Mouse (Mus musculus): ENCODE data around the gene Tpcn1.

Gene Tpcn1

DNA sequence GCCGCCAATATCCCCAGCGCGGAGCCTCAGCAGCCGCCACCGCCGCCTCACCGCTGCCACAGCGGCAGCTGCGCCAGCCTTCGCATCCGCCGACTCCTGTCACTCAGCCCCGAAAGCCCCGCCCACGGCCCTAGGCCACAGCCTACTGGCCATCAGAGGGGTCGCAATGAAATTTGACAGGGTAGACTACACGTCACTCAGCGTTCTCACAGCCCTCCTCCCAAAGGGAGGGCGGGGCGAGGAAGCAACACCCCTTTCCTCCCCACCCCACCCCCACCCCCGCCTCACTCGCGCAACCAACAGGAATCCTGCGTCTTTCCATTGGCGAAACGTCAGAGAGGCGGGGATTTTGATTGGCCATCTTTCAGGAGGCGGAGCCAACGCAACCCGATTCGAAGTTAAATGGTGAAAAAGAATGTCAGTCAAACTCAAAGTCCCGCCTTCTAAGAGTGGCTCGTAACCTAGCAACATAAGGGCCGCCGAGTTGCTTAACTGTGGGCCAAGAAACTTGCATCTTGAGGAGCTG lies at the start of gene Tpcn1, which contains the start of gene Iqcd:
TSS of gene Tpcn1 (minus strand) at position 105 of the 526 bp plus-strand sequence.
TSS of gene Iqcd (plus strand) at position 448 of the 526 bp plus-strand sequence.
- peak; percentile 98 for DNase-seq (ENCODE audit: low spot score)

DNA sequence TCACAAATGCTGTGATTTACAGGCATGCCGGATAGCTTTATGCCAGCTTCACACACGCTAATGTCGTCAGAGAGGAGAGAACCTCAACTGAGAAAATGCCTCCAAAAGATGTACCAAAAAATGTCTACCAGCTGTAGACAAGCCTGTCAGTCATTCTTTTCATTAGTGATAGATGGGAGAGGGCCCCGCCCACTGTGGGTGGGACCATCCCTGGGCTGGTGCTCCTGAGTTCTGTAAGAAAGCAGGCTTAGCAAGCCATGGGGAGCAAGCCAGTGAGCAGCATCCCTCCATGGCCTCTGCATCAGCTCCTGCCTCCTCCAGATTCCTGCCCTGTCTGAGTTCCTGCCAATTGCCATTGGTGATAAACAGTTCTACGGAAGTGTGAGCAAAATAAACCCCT lies 47.2 kb upstream of the Tpcn1 start:
- DNase-seq (ENCODE audit: low spot score) = no peak

DNA sequence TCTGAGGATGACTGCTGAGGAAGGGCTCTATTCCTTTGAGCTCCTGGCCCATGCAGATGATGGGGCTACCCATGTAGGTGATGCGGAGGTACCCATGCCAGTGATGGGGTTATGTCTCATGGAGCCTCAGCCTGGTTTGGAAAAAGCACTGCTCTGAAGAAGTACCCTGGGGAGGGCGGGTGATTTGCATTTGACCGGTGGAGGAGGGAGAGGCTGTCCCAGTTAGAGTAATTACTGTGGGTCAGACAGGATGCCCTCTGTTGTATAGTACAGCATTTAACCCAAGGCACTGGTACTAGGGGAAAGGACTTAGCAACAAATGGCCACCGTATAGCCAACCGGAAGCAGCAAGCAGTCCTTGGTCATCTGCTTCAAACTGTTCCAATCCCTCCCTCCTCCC lies 46.4 kb upstream of the Tpcn1 start:
- DNase-seq (ENCODE audit: low spot score) = no peak

DNA sequence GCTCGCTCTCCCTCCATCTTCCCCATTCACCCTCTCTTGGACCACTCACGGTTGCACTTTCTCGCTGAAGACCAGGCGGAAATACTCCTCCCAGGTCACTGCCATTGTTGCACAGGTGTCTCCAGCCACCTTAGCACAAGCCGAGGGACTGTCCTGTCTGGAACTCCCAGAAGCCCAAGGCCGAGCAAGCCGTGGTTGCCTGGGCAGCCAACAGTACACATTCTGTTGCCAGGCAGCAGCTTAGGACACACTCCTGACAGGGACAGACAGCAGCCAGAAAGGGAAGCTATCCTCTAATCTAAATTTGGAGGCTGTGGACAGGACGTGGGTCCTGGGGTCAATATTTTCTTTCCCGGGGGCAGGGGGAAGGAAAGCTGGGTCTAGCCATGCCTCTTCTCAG lies 45.7 kb upstream of the Tpcn1 start, which contains the start of gene Cfap73:
TSS of gene Cfap73 (minus strand) at position 105 of the 400 bp plus-strand sequence.
- no peak for DNase-seq (ENCODE audit: low spot score)

DNA sequence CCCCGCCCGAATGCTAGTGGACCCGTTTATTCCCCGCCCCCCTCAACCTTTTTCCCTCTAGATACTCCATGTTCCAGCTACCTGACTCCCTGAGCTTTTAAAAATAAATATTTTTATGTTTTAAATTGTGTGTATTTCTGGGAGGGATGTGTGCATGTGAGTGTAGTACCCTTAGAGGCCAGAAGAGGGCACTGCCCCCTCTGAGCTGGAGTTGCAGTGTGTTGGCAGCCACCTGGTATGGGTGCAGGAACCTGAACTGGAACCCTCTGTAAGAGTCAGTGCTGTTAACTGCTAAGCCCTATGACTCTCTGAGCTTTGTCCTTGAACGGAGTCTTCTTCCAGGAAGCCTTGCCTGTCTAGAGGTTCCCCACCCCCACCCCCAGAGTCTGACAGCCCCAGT lies 43.4 kb upstream of the Tpcn1 start:
- DNase-seq (ENCODE audit: low spot score) = no peak

DNA sequence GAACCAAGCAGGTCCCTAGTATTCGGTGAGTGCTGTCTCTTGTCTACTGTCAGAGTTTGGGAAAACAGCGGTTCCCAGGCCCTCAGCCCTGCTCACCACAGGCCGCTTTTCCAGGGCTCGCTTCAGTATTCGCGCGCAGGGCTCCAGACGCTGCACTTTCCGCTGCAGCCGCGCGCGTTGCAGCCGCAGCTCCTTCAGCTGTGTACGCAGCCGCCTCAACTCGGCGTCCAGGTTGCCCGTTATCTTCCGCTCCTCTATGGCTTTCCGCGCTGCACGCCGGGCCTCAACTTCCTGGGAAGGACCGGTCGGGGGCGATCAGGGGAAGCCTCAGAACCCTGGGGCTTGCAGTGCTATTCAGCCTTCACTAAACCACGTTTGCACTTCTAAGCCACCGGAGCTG lies 42.7 kb upstream of the Tpcn1 start:
- DNase-seq (ENCODE audit: low spot score) = no peak

DNA sequence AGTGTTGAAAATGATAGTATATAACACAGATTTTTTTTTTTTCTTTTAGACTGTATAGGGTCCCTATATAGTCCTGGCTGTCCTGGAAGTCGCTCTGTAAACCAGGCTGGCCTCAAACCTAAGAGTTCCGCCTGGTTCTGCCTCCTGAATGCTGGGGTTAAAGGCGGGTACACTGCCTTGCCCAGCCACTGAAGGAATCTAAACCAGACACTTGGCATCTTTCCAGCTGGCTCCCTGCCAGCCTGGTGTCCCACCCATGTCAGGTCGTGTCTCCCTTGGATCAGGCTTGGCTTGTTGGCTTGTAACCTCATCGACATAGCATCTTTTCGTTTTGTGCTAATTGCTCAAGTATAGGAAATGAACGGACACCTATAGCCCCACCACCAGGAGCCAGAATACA lies 40.2 kb upstream of the Tpcn1 start:
- no peak for DNase-seq (ENCODE audit: low spot score)

DNA sequence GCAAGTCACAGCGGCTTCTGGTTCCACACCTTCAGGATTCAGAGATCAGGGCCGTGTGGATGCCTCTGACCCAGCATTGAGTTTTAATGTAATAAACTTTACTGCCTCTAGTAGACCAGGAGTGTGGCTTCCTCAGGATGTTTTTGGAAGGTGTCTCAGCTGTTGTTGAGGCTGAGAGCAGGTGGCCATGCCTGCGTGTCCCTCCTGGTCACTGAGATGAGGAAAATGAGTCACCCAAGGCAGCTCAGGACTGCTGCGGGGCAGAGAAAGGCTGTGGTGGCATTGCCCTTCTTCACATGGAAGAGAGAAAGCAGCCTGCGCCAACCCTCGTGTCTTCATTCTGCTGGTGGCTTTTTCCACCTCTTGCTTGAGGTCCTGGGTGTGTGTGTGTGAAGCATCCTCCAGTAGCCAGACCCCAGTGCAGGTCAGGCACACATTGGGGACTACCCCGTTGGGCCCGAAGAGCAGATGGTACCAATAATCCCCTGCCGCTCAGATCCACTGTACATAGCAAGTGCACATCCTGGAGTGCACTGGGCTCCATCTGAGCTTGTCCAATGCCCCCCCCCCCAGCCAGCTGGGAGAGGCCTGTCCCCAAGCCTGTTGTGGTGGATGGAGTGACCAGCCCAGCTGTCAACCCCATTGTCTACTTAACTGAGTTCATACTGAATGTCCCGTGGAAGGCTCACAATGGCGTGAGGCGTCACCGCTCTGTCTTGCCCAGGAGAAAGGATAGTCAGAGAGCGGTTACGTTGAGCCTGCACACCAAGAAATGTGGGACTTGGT lies 39.2 kb upstream of the Tpcn1 start:
- no peak for DNase-seq (ENCODE audit: low spot score)

DNA sequence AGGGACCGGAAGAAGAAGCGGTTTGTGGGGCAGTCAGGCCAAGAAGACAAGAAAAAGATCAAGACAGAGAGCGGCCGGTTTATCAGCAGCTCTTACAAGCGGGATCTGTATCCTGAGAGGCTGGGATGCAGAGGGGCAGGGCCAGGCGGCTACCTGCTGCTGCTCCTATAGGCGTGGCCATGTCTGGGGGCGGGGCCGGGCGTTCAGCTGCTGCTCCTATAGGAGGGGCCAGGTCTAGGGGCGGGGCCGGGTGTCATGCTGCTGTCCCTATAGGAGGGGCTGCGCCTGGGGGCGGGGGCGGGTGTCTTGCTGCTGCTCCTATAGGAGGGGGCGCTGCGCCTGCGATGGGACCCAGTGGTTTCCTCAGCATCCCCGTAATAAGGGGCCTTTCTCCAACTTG lies 37.9 kb upstream of the Tpcn1 start:
- no peak for DNase-seq (ENCODE audit: low spot score)

DNA sequence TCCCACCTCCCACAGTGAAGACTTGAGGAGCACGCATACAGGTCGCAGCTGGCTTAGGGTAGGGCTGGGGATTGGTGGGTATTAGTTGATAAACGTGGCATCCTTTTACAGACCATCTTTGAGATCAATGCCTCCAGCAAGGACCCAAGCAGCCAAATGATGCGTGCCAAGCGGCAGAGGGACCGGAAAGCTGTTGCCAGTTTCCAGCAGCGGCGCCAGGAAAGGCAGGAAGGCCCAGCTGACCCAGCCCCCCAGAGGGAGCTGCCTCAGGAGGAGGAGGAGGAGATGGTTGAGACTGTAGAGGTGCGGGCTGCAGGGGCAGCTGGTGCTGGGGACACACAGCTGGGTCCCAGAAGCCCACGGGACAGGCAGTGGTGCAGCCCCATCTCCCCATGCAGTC lies 36.0 kb upstream of the Tpcn1 start:
- DNase-seq (ENCODE audit: low spot score) = no peak

DNA sequence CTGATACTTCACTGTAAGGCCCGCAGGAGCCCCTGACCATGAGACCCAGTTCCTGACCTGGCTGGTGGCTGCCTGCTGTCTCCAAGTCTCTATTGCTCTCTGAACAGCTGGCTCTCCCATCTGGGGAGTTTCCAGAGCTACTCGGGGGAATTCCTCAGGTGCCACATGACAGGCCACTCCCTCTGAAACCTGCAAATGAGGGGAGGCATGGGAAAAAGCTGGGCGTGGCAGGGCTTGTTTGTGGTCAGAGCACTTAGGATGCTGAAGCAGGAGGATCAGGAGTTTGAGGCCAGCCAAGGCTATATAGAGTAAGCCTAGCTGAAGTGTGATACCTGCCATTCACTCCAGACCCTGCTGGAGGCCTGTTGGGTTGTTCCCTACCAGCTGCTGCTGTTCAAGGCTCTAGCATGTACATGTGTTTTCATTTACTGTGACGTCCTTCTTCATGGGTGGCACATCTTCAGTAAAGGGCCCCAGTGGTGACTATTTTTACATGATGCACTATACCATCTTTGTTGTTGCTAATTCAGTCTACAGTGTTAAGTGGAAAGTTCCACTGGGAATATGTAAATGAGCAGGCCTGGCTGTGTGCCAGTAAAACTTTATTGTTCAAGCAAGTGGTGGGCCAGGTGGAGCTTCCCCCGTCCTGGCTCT lies 33.9 kb upstream of the Tpcn1 start:
- DNase-seq (ENCODE audit: low spot score) = no peak

DNA sequence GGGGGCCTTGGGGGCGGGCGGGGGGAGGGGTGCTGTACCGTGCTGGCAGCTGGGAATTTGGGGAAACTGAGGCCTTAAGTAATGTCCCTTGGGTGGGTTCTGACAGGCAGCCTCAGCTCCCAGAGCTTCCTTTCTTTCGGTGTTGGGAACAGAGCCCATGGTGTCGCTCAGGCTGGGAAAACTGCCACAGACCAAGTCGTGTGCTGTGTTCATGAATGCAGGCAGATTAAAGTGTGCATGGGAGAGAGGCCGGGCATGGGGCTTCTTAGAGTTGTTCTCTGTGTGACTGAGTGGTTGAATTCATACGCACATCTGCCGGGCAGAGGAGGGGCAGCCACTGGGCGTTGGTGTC lies 33.3 kb upstream of the Tpcn1 start:
- DNase-seq (ENCODE audit: low spot score) = no peak

DNA sequence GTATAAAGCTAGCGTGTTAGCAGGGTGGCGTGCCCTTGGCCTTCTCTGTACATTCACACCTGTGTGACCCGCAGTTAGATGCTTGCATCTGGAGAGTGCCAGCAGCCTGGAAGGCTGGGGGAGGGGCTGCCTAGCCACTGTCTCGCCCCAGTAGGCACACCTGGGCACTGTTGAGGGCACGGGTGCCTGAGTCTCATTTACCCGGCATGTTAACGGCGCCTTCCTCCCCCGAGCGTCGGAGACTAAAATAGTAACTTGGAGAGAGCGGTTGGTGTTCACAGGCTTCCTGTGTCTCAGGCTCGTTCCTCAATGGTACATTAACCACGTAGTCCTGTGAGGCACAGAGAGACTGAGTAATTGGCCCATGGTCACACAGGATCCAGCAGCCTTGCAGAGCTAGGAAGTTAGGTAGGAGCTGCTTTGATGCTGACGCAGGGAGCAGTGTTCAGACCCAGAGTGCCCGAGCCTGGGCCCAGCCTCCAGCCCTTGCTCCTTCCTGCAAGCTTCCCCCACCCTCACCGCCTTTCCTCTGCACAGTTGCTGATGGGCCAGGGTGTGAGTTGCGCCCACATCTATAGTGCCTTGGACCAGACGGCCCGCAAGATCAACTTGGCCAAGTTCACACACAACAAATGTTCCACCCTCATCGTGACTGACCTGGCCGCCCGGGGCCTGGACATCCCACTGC lies 32.7 kb upstream of the Tpcn1 start:
- DNase-seq (ENCODE audit: low spot score) = peak; percentile 52

DNA sequence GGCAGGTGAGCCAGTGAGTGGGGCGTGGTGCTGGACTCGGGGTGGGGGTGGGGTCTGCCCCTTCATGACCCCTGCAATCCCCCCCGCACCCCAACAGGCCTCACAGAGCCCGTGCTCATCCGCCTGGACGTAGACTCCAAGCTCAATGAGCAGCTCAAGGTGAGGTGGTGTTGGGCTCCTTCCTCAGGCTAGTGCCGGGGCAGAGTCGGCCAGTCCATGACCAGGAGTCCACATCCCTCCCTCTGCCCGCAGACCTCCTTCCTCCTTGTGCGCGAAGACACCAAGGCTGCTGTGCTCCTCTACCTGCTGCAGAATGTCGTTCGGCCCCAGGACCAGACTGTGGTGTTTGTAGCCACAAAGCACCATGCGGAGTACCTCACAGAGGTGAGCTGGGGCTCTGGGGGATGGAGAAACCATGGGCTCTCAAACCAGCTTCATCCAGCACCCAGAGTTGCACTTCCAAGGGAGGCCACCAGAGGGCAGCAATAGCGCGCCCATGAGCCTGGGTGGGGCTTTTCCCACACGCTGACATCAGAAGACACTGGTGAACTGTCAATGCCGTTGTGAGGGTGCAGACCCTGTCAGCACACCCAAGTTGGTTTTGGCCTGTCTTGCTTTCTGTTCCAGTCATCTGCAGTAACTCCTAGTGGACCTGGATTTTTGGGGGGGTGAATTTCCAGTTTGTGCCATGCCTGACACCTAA lies 32.1 kb upstream of the Tpcn1 start:
- peak; percentile 81 for DNase-seq (ENCODE audit: low spot score)

DNA sequence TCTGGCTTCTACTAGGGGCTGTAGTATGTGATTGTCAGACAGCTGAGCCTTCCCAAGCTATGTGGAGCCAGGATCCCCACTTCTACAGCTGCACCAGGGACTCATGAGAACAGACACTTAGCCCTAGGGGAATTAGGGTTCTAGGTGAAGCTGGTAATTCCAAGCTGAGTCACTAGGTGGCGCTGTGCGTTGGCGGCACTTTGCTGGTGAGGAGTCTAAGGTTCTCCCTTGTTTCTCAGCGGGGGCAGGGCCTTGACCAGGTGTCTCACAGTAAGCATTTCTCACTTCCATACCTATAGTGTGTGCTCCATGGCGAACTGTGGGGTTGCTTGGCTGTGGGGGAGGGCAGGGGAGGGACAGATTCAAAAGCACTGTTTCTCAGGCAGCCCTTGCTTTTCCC lies 30.7 kb upstream of the Tpcn1 start:
- peak; percentile 66 for DNase-seq (ENCODE audit: low spot score)

DNA sequence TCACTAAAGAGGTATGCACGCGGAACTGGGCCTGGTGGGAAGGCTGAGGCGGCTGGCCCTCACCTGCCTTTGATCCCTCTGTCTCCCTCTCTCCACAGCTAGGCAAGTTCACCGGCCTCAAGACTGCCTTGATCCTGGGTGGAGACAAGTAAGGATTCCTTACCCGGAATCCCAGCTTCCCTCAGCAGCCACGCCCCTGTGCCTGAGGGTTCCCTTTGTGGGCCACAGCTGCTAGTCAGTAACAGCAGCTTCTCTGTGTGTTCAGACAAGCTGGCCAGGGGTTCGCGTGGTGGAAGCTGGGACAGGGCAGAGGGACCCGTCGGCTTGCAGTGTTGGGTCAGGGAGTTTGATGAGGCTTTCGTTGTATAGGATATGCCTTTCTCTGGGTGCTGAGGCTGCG lies 30.3 kb upstream of the Tpcn1 start:
- no peak for DNase-seq (ENCODE audit: low spot score)

DNA sequence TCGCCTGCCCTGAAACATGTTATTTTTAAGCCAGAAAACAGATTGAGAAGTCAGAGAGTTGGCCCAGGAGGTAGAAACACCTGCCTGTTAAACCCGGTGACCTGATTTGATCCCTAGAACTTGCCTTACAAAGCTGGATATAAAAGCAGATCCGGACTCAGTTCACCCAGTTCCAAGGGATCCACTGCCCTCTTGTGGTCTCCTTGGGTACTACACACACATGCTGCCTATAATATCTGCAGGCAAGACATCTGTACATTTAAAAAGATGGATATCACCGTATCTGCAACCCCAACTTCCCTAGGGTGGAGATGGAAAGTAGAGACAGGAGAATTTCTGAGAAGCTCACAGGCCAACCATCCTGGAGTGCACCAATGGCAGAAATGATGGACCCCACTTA lies 27.4 kb upstream of the Tpcn1 start:
- DNase-seq (ENCODE audit: low spot score) = no peak

DNA sequence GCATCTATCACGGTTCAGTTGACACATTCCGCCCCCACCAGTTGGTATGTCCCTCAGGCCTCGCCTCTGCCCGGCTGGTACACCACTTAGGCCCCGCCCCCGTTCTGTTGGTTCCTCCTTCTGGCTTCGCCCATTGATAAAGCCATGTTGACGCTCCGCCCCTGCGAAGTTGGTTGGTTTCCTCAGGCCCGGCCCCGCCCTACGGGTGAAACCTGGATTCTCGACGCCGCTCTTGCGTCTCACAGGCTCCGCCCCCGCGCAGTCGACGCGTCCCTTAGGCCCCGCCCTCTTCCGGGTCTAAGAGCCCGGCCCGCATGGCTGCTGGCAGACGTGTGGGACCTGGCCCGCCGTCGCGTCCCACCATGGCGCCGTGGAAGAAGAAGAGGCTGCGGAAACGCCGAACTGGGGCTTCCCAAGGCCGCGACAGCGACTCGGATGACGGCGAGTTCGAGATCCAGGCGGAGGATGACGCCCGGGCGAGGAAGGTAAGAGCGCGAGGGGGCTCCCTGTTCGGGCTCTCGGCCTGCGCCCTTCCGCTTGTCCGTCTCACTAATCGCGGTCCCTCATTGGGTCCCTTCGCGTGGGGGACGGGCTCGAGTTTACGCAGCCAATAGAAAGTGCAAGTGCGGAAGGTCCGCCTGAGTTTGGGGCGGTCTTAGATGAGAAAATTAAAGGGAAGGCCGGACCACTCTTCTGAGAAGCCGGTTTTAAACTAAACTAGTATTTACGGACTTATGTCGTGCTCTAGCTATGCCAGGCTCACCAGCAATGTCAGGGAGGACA lies 24.5 kb upstream of the Tpcn1 start:
- DNase-seq (ENCODE audit: low spot score) = peak; percentile 100

DNA sequence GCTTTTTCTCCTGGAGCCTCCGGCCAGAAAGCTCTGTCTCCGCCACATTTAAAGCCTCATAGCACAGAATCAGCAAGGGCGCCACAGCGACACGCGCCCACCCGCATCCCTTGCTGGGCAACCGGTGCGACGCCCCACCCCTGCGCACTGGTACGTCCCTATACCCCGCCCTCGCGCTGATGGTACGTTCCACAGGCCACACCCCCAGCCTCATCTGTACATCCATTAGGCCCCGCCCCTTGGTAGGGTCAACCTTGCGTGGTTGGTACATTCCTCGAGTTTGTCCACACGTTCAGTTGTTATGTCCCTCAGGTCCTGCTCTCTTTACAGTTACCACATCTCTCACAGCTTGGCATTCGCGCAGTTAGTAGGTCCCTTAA lies 24.0 kb upstream of the Tpcn1 start, which contains the start of the genes Rita1 and Ddx54:
TSS of gene Rita1 (minus strand) at position 148 of the 380 bp plus-strand sequence.
TSS of gene Ddx54 (plus strand) at position 298 of the 380 bp plus-strand sequence.
- no peak for DNase-seq (ENCODE audit: low spot score)

DNA sequence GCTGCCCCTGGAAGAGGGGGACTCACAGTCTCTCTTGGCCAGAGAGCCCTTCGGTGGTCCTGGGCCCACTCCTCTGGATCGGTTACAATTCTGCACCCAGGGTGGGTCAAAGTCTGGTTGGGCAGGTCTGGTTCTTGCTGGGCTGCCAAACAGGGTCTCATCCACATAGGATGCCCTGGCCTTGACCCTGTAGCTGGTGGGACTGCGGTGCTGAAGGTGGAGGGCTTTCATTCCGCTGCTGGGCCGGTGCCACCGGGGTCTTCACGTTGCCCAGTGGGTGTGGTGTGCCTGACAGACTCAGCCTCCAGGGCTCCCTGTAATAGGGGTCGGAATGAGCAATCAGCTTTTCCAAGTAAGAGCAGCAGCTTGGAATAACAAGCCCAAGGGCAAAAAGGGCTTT lies 22.9 kb upstream of the Tpcn1 start:
- DNase-seq (ENCODE audit: low spot score) = no peak

DNA sequence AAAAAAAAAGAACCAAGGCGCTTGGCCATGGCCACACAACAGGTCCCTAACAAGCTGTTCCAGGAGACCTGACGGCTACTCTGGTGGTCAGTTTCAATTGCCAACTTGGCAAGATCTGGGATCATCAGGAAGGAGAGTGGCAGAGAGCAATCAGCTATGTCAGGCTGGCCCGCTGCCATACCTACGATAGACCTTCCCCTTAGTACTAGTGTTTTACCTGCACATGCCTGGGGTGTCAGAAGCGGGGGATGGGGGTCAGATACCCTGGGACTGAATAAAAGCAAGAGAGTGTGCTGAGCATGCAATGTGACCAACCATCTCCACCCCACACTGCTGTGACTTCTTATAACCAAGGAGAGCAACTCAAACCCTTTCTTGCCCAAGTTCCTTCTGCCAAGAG lies 22.4 kb upstream of the Tpcn1 start:
- no peak for DNase-seq (ENCODE audit: low spot score)

Data from spleen, adult 12 weeks (tissue).